Mouse (Mus musculus): ENCODE results near the gene E130309D02Rik. TPM values are rescaled to one million over a fixed set of nuclear protein-coding genes. Genes with fewer than 3 reads are reported as not detected.

E130309D02Rik gene
- 10 to 100 TPM; 10.6 to 11.6 TPM for total RNA-seq (2021)
- long read RNA-seq, experiment 1, transcript E130309D02Rik-201 (6 exons, 2,208 nt), result major isoform, 7 of 16 reads
- long read RNA-seq, experiment 1, partial matches to known transcripts, result 1 of 16 reads
- long read RNA-seq, experiment 1, other reads (novel, unspliced or antisense), result 8 of 16 reads
- long read RNA-seq, experiment 2, transcript E130309D02Rik-201 (6 exons, 2,208 nt), result major isoform, 7 of 8 reads
- long read RNA-seq, experiment 2, partial matches to known transcripts, result 0 of 8 reads
- long read RNA-seq, experiment 2, other reads (novel, unspliced or antisense), result 1 of 8 reads

GRCm38 (mm10) chr5:143314730-143315513 lies at the start of gene E130309D02Rik:
Gene E130309D02Rik (minus strand): TSS chr5:143315360.
- peak; percentile 96 for DNase-seq

DNA sequence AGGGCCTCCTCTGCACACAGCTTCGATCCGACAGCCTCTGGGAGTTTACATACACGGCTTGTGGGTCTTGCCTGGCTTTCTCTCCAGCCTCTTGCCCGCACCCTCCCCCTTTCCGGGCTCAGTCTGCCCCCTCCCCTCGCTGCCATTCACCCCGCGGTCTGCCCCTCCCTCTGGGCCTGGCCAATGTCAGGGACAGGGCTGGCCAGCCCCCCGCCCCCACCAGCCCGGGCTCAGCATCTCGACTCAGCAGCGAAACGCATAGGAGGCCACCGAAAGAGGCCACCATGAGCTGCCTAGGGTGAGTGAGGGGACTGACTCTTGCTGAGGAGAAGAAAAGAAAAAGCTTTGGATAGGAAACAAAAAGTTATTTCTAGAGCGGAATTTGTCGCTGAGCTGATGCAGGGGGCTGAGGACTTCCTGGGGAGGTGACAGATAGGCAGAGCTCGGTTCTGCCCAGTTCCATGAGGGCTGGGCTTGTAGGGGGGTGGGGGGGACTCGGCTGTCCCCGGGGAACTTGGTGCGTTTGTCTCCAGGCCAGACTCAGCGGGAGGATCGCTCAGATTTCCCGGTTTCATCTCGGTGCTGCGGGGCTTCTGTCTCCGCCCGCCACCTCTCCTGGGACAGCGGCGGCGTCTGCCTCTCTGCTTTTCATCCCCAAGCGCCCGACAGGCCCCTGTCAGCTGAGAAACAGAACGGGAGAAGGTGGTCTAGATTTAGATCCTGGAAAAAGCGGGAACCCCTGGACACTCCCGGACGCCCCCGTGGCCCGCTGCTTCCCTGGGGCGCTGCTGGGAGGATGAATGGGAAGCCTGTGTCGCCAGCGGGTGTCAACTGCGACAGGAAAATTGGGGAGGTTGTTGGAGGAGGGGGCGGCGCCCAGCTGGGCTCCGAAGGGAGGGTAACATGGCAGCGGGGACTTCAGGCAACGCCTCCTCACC lies 48.8 kb upstream of the E130309D02Rik start:
- no peak for DNase-seq

GRCm38 (mm10) chr5:143361428-143361827 lies 46.3 kb upstream of the E130309D02Rik start:
- DNase-seq, result no peak

- DNase-seq, result no peak
These were observed 44.8 kb upstream of the E130309D02Rik start for GRCm38 (mm10) chr5:143360000-143360399.

DNA sequence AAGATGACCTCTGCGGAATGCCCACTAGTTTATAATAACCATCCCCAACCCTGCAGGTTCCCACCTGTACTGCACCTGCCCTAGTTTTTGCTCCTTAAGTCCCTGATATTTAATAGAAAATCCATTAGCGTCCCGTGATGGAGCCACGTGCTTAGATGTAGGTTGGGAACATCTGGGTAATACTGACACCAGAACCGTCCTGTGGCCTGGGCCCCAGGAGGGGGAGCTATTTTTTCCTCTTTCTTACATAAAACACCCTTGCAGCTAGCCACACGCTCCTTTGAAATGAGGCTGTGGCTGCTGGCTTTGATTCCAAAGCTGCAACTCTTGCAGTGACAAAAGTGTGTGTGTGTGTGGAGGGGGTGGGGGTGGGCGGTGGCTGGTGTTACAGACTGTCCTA lies 44.1 kb upstream of the E130309D02Rik start:
- no peak for DNase-seq

- DNase-seq, result no peak
These were observed 42.4 kb upstream of the E130309D02Rik start for GRCm38 (mm10) chr5:143357564-143357963.

DNA sequence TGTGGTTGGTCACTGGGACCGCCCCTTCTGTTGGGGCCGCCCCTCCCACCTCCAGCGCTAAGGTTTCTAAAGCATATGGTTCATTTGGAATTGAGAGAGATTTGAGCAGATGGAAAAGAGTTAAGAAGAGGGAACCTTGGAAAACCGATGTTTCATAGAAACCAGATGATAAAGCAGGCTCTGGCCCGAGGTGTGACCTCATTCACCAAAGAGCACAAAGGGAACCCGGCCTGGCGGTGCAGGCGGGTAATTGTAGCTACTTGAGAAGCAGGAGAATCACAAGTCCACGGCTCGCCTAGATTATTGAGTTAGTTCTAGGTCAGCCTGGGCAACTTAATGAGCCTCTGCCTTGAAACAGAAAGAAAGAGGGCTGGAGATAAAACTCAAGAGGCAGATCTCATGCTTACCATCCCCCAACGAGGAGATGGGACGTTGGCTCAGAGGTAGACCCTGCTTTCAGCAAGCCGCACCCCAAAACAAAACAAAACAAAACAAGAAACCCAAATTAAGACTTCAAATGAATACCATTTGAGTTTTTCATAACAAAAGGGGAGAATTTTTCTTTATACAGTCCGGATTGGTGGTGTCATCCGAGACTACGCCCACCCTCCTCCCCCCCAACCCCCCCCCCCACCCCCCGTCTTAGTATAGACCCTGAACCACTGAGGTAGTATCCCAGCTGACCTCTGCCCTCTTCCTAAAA lies 41.7 kb upstream of the E130309D02Rik start, which contains the start of gene Grid2ip:
Gene Grid2ip (plus strand): TSS at position 653 of the 703 bp plus-strand sequence.
- DNase-seq, result no peak

GRCm38 (mm10) chr5:143356017-143356416 lies 40.9 kb upstream of the E130309D02Rik start:
- DNase-seq, result no peak

DNA sequence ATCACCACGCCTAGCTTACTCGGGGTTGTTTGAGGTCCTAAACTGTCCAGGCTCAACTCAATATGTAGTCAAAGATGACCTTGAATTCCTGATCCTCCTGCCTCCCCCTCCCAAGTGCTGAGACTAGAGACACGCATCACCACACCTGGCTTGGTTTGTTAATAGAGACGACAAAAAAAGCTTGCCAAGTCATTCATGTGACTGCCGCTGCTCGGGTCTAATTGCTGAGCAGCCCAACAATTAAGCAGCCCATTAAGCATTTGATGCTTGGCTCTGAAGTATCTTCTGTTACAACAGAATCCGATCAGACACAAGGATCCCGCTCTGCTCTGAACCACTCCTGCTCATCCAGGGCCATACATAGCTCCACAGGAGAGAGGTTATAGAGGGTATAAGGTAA lies 31.2 kb upstream of the E130309D02Rik start:
- DNase-seq, result no peak

DNA sequence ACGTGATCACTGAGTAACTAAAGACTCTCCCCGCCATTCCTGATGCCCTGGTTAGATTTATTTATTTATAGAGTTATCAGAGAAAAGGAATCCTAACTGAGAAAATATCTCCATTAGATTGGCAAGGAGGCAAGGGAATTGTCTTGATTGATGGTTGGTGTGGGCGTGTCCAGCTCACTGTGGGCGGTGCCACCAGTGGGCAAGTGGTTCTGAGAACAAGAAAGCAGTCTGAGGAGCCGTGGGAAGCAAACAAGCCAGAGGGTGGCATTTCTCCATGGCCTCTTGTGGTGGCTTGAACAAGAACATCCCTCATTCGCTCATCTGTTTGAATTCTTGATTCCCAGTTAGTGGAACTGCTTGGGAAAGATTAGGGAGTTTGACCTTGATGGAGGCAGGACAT lies 24.4 kb upstream of the E130309D02Rik start:
- DNase-seq, result no peak

DNA sequence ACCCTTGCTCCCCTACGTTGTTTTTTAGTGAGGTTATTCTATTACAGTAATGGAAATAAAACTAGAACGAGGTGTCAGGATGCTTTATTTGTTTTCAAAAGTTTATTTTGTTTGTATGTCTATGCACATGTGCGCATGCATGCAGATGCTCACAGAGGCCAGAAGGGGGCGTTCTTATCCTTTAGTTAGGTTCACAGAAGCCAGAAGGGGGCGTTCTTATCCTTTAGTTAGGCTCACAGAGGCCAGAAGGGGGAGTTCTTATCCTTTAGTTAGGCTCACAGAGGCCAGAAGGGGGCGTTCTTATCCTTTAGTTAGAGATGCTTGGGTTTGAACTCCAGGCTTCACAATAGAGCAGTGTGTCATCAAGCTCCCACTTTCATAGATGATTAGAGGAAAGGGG lies 21.4 kb upstream of the E130309D02Rik start:
- no peak for DNase-seq

GRCm38 (mm10) chr5:143335089-143335460 lies 19.9 kb upstream of the E130309D02Rik start:
- no peak for DNase-seq

DNA sequence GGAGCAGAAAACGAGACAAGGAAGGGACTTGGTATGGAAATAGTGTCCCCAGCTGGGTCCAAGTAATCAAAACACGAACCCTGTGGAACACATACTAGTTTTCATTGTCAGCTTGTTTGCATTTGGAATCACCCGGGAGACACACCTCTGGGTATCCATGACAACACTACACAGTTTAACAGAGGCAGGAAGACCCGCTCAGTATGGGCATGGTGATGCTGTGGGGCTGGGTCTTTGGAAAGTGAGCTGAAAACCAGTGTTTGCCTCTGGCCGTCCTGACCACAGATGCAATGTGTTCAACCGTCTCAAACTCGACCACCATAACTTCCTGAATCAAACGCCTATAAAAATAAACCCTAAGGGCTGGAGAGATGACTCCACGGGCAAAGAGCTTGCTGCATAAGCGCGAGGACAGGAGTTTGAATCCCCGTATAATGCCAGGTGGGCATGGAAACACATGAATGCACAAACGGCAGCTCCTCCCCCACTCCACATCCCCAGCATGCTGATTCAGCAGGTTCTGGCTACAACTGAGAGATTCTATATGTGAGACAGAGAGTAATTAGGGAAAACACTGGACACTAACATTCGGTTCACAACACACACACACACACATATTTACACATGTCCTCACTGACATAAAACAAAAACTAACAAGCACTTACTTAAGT lies 19.4 kb upstream of the E130309D02Rik start:
- no peak for DNase-seq

DNA sequence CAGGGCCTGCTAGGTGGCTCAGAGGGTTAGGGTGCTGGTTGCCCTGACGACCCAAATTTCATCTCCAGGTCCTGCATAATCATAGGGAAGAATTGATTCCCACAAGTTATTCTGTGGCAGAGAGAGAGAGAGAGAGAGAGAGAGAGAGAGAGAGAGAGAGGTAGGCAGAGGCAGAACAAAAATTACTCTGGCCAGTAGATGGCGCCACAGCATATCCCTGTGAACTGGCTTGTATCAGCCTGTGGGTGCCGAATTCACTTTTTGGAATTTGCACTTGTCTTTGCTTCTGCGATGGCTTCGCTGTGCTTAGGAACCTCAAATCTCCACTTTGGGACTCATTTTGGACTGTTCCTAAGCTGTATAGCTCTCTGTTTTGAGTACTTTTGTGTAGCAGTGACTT lies 18.7 kb upstream of the E130309D02Rik start:
- DNase-seq, result peak; percentile 80

DNA sequence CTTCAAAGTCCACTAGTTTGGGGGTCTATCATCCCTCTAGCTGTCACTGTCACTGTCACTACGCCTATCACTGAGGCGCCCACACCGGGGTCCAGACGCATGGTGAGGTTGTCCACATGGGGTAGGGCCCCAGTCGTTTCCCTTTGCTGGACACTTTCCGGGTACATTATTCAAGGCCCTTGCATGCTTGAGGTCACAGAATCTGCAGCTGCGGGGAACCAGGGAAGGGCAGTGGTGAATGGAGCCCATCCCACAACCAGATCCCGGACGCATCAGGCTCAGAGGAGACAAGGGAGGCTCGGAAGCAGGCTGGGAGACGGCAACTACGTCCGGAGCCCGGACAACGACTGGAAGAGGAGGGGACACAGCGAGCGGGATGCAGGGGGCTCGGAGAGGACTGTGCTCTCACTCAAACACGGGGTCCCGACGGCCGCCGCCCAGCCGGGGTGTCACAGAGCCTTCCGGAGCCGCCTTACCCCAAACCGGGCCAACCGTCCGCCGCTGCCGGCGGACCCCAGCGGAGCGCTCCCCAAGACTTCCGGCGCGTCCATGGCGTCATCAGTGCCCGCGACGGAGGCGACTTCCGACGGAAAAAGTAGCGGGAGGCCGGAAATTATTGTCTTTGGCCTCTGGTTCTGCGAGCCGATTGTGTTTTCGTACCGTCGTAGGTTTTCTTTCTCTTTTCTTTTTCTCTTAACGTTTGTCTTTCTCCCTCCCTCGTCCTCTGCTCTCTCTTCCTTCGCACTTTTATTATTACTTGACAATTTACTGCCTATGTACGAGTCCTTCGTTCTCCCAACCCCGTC lies 13.7 kb upstream of the E130309D02Rik start, which contains the start of gene Zdhhc4:
Gene Zdhhc4 (minus strand): TSS at position 567 of the 806 bp plus-strand sequence.
- peak; percentile 96 for DNase-seq

DNA sequence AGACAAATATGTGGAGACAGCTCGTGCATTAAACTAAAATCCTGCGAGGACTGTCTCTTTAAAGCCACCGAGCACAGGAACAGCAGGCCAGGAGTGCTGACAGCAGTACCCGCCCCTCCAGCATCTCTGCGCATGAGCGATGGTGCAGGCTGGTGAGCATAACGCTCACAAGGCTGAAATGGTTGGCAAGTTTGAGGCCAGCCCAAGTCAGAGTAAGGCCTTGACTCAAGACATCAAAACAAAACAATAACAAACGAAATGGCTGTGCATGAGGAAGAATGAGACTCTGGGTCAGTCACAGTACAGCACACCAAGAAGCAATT lies 2.1 kb upstream of the E130309D02Rik start:
- DNase-seq, result no peak

- no peak for DNase-seq
These were observed 1.6 kb upstream of the E130309D02Rik start for GRCm38 (mm10) chr5:143316605-143317287.

DNA sequence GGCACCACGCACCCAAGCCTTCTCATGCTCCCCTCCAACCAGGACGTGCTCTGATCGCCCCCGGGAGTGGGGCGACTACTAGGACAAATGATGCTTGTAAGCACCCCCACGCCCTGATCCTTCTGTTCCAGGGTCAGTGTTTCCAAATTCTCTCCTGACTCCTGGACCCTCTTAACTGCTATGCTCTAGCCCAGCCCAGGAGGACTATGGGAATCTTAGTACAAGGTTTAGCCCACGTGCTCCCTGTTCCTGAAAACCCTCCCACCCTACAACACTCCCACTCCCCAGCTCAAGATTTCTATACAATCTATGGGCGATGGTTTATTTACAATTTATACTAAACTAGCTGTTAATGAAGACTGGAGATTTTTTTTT lies 341 bp upstream of the E130309D02Rik start:
- no peak for DNase-seq

DNA sequence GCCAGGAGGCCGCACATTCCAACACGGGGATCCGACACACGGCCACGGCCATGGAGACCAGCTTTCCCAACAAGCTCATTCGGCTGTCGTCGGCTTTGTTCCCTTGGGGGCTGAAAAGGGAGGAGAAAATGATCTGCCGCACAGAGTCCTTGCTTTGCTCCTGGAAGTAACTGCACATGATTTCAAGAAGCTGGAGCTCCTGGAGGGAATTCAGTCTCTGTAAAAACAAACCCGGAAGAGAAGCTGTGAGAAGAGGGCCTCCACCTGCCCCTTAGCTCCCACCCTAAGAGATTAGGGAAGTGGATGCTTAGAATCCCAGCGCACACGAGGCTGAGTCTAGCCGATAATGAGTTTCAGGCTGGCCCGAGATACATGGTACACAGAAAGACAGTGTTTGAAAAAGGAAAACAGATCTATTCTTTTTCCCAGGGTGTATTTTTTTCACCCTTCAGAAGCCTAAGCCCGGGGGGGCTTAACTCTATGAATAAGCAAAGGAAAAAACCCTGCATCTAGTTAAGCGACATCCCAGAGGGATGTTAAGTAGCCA lies 904 bp downstream of the E130309D02Rik start:
- no peak for DNase-seq

Data from gastrocnemius, postnatal 10 days (tissue).